Mouse (Mus musculus) liver, adult 2 months (tissue): Measurements from ENCODE around the gene Gm28305. TPM values are rescaled to one million over a fixed set of nuclear protein-coding genes. Genes with fewer than 3 reads are reported as not detected.
A peak's percentile ranks its signal among the peaks of the same experiment; 100 is the strongest.

Experiments
- DNase-seq: peaks from one replicate; pipeline ENCODE4 v3.0.0-alpha.2; 2011; ENCODE audit warnings: low read depth, low spot score; ENCODE audit errors: extremely low read depth
- H3K27ac ChIP-seq: fragments of 200-500 bp; replicated peaks from 2 replicates; pipeline ENCODE4 v1.5.1; 2012; ENCODE audit warnings: low read depth, mild to moderate bottlenecking, control low read depth, inconsistent platforms, low read length; ENCODE audit not compliant: insufficient read depth
- H3K27me3 ChIP-seq: fragments of 200-500 bp; 2 replicates; pipeline ENCODE4 v1.6.1; 2012; ENCODE audit warnings: mild to moderate bottlenecking, moderate library complexity, low read length, inconsistent platforms; ENCODE audit not compliant: control insufficient read depth, insufficient read depth
- H3K36me3 ChIP-seq: fragments of 200-500 bp; 2 replicates; pipeline ENCODE4 v1.6.1; 2012; ENCODE audit warnings: low read length, inconsistent platforms; ENCODE audit not compliant: control insufficient read depth, insufficient read depth
- H3K4me1 ChIP-seq: fragments of 200-500 bp; 2 replicates; pipeline ENCODE4 v1.6.1; 2011; ENCODE audit warnings: low read length; ENCODE audit not compliant: control insufficient read depth, insufficient read depth
- H3K4me3 ChIP-seq: fragments of 200-500 bp; 2 replicates; pipeline ENCODE4 v1.5.1; 2011; ENCODE audit warnings: low read depth, mild to moderate bottlenecking, control low read depth, low read length, moderate library complexity; ENCODE audit not compliant: insufficient read depth
- H3K79me2 ChIP-seq: fragments of 200-500 bp; 2 replicates; pipeline ENCODE4 v1.6.1; 2012; ENCODE audit warnings: inconsistent platforms, mild to moderate bottlenecking, low read length, moderate library complexity; ENCODE audit not compliant: control insufficient read depth, insufficient read depth
- H3K9ac ChIP-seq: fragments of 200-500 bp; 2 replicates; pipeline ENCODE4 v1.6.1; 2012; ENCODE audit warnings: low read depth, mild to moderate bottlenecking, control low read depth, inconsistent platforms, low read length
- CTCF ChIP-seq: fragments of 200-500 bp; IDR thresholded peaks from 2 replicates; pipeline ENCODE4 v1.5.1; 2011; ENCODE audit warnings: low read depth, low read length, control low read depth
- POLR2A ChIP-seq: fragments of 200-500 bp; IDR thresholded peaks from 2 replicates; pipeline ENCODE4 v1.6.1; 2011; ENCODE audit warnings: low read length, control low read depth; ENCODE audit not compliant: insufficient read depth; ENCODE audit errors: extremely low read depth
- whole genome bisulfite sequencing: fragments of 180-500 bp; shearing (Covaris S2); methylation state at CpG from one replicate; pipeline ENCODE4 v1.1.7; 2018; 5-methylcytosine and 5-hydroxymethylcytosine counted together
- polyA plus RNA-seq: library from polyadenylated mRNA; depleted of rRNA; stranded (reverse); fragments of >200 nt; gene quantifications from 2 replicates; pipeline ENCODE4 v1.2.3, GENCODE M21; 2012
- total RNA-seq: library from RNA; depleted of rRNA; stranded (reverse); fragments of >200 nt; gene quantifications from 2 replicates; pipeline ENCODE4 v1.2.3, GENCODE M21; 2014

Gene Gm28305
- total and polyA plus RNA-seq, 2 experiments: not detected

- peak within 1 kb of the TSS; percentile 98 for H3K9ac ChIP-seq
- peak within 1 kb of the TSS; percentile 97 for H3K4me3 ChIP-seq
- no peak for DNase-seq
- peaks cover 14% of the 10 kb centered on the region for H3K36me3 ChIP-seq
- H3K4me1 ChIP-seq: peaks cover 11% of the 10 kb centered on the region; the same call in 1 of the 2 replicates
- WGBS: 1% methylated on average over 59 of the region's 59 CpGs
- peak within 1 kb of the TSS; percentile 82 for H3K27ac ChIP-seq
- no peaks in the 10 kb centered on the region for H3K27me3 ChIP-seq
- TF ChIP-seq POLR2A (no peak), CTCF (no peak)
- H3K79me2 ChIP-seq: peaks cover 22% of the 10 kb centered on the region
Observed at GRCm38 (mm10) chr9:104062430-104063243, 22.2 kb downstream of the Gm28305 start, which contains the start of gene Uba5. Gene Uba5, minus strand, starts transcription at chr9:104063134.

DNA sequence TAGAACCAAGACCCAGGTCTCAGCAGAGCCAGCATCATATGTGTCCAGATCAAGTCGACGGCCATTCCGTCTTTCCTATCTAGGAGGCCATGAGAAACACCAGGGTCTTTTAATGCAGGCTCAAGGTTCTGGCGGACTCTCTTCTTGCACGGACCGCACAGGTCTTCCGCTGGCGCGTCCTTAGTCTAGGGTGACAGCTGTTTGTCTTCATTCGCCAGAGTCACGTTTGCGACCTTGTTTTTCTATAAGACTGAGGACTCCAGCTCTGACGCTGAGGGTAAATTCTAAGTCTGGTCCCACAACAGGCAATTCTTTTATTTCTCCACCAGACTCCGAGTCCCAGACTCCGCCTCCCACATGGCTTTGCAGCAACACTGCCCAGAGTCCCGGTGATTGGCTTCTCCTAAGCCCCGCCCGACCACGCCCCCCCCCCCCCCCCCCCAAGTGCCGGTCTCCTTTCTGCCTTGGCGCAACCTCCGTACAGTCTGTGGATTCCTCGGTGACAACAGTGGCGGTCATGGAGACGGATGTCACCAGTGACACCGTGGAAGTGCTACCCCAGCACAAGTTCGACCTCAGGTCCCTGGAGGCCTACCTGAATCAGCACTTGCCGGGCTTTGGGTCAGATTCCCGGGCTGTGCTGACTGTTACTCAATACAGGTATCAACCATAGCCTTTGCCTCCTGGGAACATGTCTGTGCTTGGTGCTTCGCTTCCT lies 22.9 kb downstream of the Gm28305 start, which contains the start of gene Acad11:
Gene Acad11, plus strand, starts transcription at position 134 of the 718 bp plus-strand sequence.
- H3K36me3 ChIP-seq: peaks cover 9% of the 10 kb centered on the region
- peak within 1 kb of the TSS; percentile 82 for H3K27ac ChIP-seq
- H3K27me3 ChIP-seq: no peaks in the 10 kb centered on the region
- H3K4me1 ChIP-seq: peaks cover 11% of the 10 kb centered on the region; the same call in 1 of the 2 replicates
- DNase-seq: peak; percentile 93
- under 1% methylated on average over 30 of the region's 30 CpGs for WGBS
- no peak for TF ChIP-seq CTCF
- peak; percentile 89 for TF ChIP-seq POLR2A
- peaks cover 22% of the 10 kb centered on the region for H3K79me2 ChIP-seq
- peak within 1 kb of the TSS; percentile 97 for H3K4me3 ChIP-seq
- H3K9ac ChIP-seq: peak within 1 kb of the TSS; percentile 98

DNA sequence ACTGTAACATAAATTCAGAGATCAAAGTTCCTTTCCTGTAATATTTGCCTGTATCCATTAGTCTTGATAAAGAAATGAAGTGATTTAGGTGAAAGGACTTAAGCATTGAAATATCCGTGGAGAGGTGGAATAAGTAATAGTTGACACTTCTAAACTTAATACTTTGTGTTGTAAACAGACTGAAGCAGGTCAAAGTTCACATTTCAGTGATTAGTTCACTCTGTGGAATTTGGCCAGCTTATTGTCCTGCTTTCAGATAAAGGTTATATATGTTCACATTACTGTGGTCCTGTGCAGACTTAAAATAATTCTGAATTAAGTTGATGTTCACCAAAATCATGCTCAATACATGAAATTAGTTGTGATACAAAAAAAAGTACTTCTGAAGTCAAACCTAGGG lies 24.1 kb downstream of the Gm28305 start:
- no peak overlapping the region for H3K9ac ChIP-seq
- 2% methylated on average over 1 of the region's 1 CpGs for WGBS
- no peak overlapping the region for H3K27ac ChIP-seq
- peaks cover 11% of the 10 kb centered on the region; the same call in 1 of the 2 replicates for H3K4me1 ChIP-seq
- no peaks in the 10 kb centered on the region for H3K27me3 ChIP-seq
- no peak for TF ChIP-seq POLR2A
- H3K4me3 ChIP-seq: peak overlapping the region; percentile 62; the same call in 1 of the 2 replicates
- peaks cover 22% of the 10 kb centered on the region for H3K79me2 ChIP-seq
- peaks cover 7% of the 10 kb centered on the region for H3K36me3 ChIP-seq
- peak; percentile 95 for DNase-seq

DNA sequence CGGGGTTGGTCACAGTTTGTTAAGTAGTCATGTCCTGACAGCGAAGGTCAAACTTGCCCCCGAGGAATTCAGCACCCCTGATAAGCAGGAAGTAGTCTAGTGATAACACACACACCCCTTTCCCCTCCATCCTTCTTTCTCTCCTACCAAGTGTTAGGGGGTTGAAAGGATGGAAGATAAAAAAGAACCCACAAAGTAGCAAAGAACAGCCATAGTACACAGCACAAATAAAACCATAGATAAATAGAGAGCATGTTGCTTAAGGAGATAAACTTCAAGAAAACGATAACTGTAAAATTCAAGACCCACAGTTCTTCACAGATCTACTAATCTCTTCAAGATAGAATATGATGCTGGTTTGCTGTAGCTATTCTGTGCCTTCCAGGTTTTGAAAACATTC lies 29.8 kb downstream of the Gm28305 start:
- H3K27me3 ChIP-seq: no peaks in the 10 kb centered on the region
- TF ChIP-seq POLR2A (no peak), CTCF (no peak)

GRCm38 (mm10) chr9:104070863-104071604 lies 30.6 kb downstream of the Gm28305 start:
- DNase-seq: peak; percentile 99
- Histone ChIP-seq H3K36me3 (peaks cover 28% of the 10 kb centered on the region), H3K79me2 (peaks cover 7% of the 10 kb centered on the region; the same call in 1 of the 2 replicates), H3K27ac (peak overlapping the region; percentile 82), H3K4me3 (peak overlapping the region; percentile 15), H3K4me1 (peaks cover 17% of the 10 kb centered on the region), H3K27me3 (no peaks in the 10 kb centered on the region), H3K9ac (peak overlapping the region; percentile 44)
- TF ChIP-seq CTCF (no peak), POLR2A (no peak)
- WGBS: 16% methylated on average over 8 of the region's 8 CpGs

More for the DNA sequence above, 29.8 kb downstream of the Gm28305 start:
- Histone ChIP-seq H3K9ac (no peak overlapping the region), H3K36me3 (peaks cover 21% of the 10 kb centered on the region), H3K27ac (no peak overlapping the region), H3K79me2 (peaks cover 7% of the 10 kb centered on the region; the same call in 1 of the 2 replicates), H3K4me3 (no peak overlapping the region; the same call in 1 of the 2 replicates), H3K4me1 (peaks cover 17% of the 10 kb centered on the region)
- WGBS: 48% methylated on average over 4 of the region's 4 CpGs
- no peak for DNase-seq
